Mouse (Mus musculus) kidney, postnatal 0 days (tissue): ENCODE measurements around the gene Phc2. TPM values are rescaled to one million over a fixed set of nuclear protein-coding genes. Genes with fewer than 3 reads are reported as not detected.
A peak's percentile ranks its signal among the peaks of the same experiment; 100 is the strongest.

Source experiments
- ATAC-seq: fragments of 200-750 bp; cut with Nextera tagmentation; replicated peaks from 2 replicates; pipeline ENCODE4 v1.8.0; 2017; ENCODE audit warnings: low read depth, moderate number of reproducible peaks, moderate TSS enrichment, moderate library complexity; ENCODE audit not compliant: low FRiP score
- DNase-seq: peaks from one replicate; pipeline ENCODE4 v3.0.0-alpha.2; 2016; ENCODE audit warnings: low spot score
- H3K27ac ChIP-seq: fragments of 300-500 bp; sonication (generic); 2 replicates; pipeline ENCODE4 v1.5.1; 2014; ENCODE audit warnings: mild to moderate bottlenecking
- H3K27me3 ChIP-seq: fragments of 300-500 bp; sonication (generic); 2 replicates; pipeline ENCODE4 v1.6.1; 2014; ENCODE audit warnings: low read length, mixed read lengths; ENCODE audit not compliant: insufficient read depth
- H3K36me3 ChIP-seq: fragments of 300-500 bp; sonication (generic); 2 replicates; pipeline ENCODE4 v1.6.1; 2014; ENCODE audit warnings: low read length, mixed read lengths; ENCODE audit not compliant: insufficient read depth
- H3K4me1 ChIP-seq: fragments of 300-500 bp; sonication (generic); replicated peaks from 2 replicates; pipeline ENCODE4 v1.6.1; 2014; ENCODE audit warnings: antibody characterized with exemption, low read length, mixed read lengths; ENCODE audit not compliant: insufficient read depth
- H3K4me2 ChIP-seq: fragments of 300-500 bp; sonication (generic); 2 replicates; pipeline ENCODE4 v1.6.1; 2014; ENCODE audit warnings: mild to moderate bottlenecking, low read length, moderate library complexity, mixed read lengths
- H3K4me3 ChIP-seq: fragments of 300-500 bp; sonication (generic); replicated peaks from 2 replicates; pipeline ENCODE4 v1.5.1; 2014; ENCODE audit warnings: low read depth, low read length
- H3K9ac ChIP-seq: fragments of 300-500 bp; sonication (generic); 2 replicates; pipeline ENCODE4 v1.6.1; 2014; ENCODE audit warnings: low read depth, low read length
- H3K9me3 ChIP-seq: fragments of 300-500 bp; sonication (generic); replicated peaks from 2 replicates; pipeline ENCODE4 v1.6.1; 2016; ENCODE audit warnings: low read length, inconsistent platforms, mixed read lengths
- CTCF ChIP-seq: IDR thresholded peaks from 2 replicates; pipeline ENCODE4 v1.5.1; 2016; ENCODE audit warnings: antibody characterized with exemption, low read depth, mild to moderate bottlenecking, moderate library complexity
- WGBS: fragments of 180-500 bp; shearing (Covaris S2); extraction: QIAGEN DNeasy Blood & Tissue Kit; methylation state at CpG from one replicate; pipeline ENCODE4 v1.1.7; 2014; 5-methylcytosine and 5-hydroxymethylcytosine counted together
- polyA plus RNA-seq: library from polyadenylated mRNA; unstranded; fragments of >200 nt; fragmentation: Nextera tagmentation; extraction: Ambion mirVana; gene quantifications from 2 replicates; pipeline ENCODE4 v1.2.1, GENCODE M21; 2015

The Phc2 gene
- polyA plus RNA-seq, 1 experiment from 2014 or later: 71.7 TPM

DNA sequence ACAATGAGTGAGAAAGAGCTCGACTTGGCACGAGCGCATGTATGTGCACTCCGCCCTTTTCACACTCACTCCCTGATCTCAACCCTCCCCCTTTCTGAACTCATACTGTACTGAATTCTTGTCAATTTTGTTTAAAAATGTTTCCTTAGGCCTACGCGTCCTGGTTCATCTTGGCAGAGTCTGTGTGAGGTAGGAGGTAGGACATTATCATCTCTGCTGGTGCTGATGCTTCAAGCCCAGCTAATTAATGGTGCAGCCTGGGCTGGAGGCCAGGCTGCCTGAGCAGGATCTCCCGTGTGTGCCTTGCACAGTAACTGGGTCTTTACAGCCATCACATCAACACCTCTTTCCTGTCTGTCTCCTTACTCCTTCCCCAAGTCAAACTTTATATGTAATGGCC lies 40.6 kb downstream of the Phc2 start:
- Histone ChIP-seq H3K9ac (no peak overlapping the region), H3K9me3 (no peaks in the 10 kb centered on the region), H3K4me3 (no peak overlapping the region), H3K27ac (no peak overlapping the region), H3K4me2 (no peak overlapping the region), H3K36me3 (no peaks in the 10 kb centered on the region), H3K4me1 (peaks cover 25% of the 10 kb centered on the region), H3K27me3 (no peaks in the 10 kb centered on the region)
- DNase-seq (no peak), ATAC-seq (no peak)
- TF ChIP-seq CTCF: no peak
- 61% methylated on average over 7 of the region's 7 CpGs for WGBS

DNA sequence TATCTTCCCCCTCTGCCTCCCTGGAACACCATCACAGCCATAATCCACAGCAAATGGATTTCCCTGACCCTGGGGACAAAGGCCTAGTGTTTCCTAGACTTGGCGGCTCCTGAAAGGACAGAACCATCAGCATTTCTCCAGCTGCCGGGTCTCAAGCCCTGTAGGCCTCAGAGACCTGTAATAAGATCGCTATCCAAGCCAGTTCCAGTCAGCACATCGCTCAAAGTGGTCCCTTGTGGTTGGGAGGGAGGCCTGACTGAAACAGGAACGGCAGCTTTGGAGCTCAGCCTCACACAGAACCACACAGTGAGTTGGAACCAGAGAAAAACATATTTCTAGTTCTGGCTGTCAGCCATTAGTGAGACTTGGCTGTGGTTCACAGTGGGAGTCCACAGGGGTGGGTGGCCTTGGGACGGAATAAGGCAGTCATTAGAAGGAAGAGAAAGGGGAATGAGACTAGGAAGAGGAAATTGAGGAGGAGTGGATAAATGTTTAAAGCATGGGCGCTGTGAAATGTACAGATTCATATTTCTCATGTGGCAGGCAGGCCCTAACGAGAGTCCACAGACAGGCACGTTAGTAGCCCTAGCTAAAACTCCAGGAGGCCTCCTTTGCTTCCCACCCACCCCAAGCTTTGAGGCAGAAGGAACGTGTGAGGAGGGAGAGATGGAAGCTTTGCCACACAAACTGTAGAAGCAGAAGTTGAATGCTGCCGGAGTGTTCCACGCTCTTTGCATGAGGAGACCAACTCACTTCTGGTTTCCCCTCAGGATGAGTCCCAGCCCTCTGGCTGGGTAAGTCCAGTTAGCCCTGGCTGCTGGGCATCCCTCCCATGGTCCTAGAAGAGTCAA lies 43.7 kb downstream of the Phc2 start:
- no peak overlapping the region for H3K4me3 ChIP-seq
- H3K9ac ChIP-seq: no peak overlapping the region
- TF ChIP-seq CTCF: peak; percentile 10; the same call in 1 of the 2 replicates
- 36% methylated on average over 12 of the region's 12 CpGs for WGBS
- no peaks in the 10 kb centered on the region for H3K36me3 ChIP-seq
- no peaks in the 10 kb centered on the region for H3K9me3 ChIP-seq
- peak; percentile 94 for DNase-seq
- H3K27me3 ChIP-seq: no peaks in the 10 kb centered on the region
- peak overlapping the region; percentile 82 for H3K27ac ChIP-seq
- H3K4me1 ChIP-seq: peaks cover 7% of the 10 kb centered on the region
- H3K4me2 ChIP-seq: no peak overlapping the region
- ATAC-seq: peak; percentile 64; the same call in 1 of the 2 replicates

DNA sequence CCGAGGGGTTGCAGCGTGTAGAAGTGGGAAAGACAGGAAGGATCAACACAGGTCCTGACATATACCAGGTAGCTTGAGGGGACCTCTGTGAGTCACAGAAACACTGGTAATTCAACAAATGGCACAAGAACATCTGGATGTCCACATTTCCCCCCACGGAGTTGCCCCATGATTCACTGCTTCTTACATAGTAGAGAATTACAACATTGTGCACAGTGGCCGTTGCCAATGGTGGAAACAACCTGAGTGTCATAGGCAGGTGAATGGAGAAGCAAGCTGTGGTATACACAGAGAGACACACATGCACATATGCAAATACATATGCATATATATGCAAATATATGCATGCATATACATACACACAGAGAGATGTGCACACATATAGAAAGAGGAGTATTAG lies 45.4 kb downstream of the Phc2 start:
- H3K4me2 ChIP-seq: no peak overlapping the region
- peaks cover 7% of the 10 kb centered on the region for H3K4me1 ChIP-seq
- no peaks in the 10 kb centered on the region for H3K9me3 ChIP-seq
- ATAC-seq (no peak), DNase-seq (no peak)
- H3K27me3 ChIP-seq: no peaks in the 10 kb centered on the region
- H3K27ac ChIP-seq: no peak overlapping the region
- H3K4me3 ChIP-seq: no peak overlapping the region
- TF ChIP-seq CTCF: no peak
- no peaks in the 10 kb centered on the region for H3K36me3 ChIP-seq
- H3K9ac ChIP-seq: no peak overlapping the region
- 94% methylated on average over 4 of the region's 4 CpGs for WGBS

GRCm38 (mm10) chr4:128700543-128700942 lies 46.0 kb downstream of the Phc2 start:
- 52% methylated on average over 2 of the region's 2 CpGs for WGBS
- H3K4me2 ChIP-seq: no peak overlapping the region
- peak; percentile 50; the same call in 1 of the 2 replicates for TF ChIP-seq CTCF

DNA sequence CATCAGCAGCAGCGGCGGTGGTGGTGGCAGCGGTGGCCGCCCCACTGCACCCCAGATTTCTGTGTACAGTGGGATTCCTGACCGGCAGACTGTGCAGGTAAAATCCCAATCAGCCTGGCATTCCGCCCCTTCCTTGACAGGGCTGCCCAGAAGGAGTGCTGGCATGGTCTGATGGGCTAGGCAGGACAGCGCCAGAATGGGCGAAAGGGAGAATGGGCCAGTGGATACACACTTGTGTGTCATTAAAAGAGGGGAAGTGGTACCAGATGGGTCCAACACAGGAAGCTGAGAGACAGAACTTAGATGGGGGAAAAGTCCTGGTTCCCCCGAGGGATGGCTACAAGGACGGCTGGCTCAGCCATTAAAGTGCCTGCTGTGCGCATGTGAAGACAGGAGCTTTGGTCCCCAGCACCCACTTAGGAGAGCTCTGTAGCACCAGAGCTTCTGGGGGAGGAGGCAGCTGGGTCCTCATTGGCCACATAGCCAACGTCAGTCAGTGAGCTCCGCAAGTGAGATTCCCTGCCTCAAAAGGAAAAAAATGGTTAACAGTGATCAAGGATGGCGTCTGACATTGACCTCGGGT lies 50.7 kb downstream of the Phc2 start:
- Histone ChIP-seq H3K27me3 (no peaks in the 10 kb centered on the region), H3K9ac (no peak overlapping the region), H3K9me3 (no peaks in the 10 kb centered on the region), H3K36me3 (0 out of 2 replicates have a peak, but pooled peaks cover 2% of the 10 kb centered on the region), H3K4me2 (no peak overlapping the region), H3K4me1 (no peaks in the 10 kb centered on the region), H3K27ac (no peak overlapping the region), H3K4me3 (no peak overlapping the region)
- WGBS: 93% methylated on average over 15 of the region's 15 CpGs
- DNase-seq (no peak), ATAC-seq (no peak)
- no peak for TF ChIP-seq CTCF

More at GRCm38 (mm10) chr4:128700543-128700942, 46.0 kb downstream of the Phc2 start:
- no peaks in the 10 kb centered on the region for H3K27me3 ChIP-seq
- H3K27ac ChIP-seq: no peak overlapping the region
- H3K36me3 ChIP-seq: no peaks in the 10 kb centered on the region
- ATAC-seq (no peak), DNase-seq (peak; percentile 54)
- no peaks in the 10 kb centered on the region for H3K9me3 ChIP-seq
- H3K4me3 ChIP-seq: no peak overlapping the region
- peaks cover 7% of the 10 kb centered on the region for H3K4me1 ChIP-seq
- H3K9ac ChIP-seq: no peak overlapping the region

- H3K27me3 ChIP-seq: no peaks in the 10 kb centered on the region
- H3K4me2 ChIP-seq: no peak overlapping the region
- H3K27ac ChIP-seq: no peak overlapping the region
- no peak overlapping the region for H3K4me3 ChIP-seq
- DNase-seq (peak; percentile 93), ATAC-seq (peak; percentile 55)
- 0 out of 2 replicates have a peak, but pooled peaks cover 2% of the 10 kb centered on the region for H3K36me3 ChIP-seq
- peak; percentile 84 for TF ChIP-seq CTCF
- H3K4me1 ChIP-seq: peaks cover 2% of the 10 kb centered on the region; the same call in 1 of the 2 replicates
- no peak overlapping the region for H3K9ac ChIP-seq
- 8% methylated on average over 9 of the region's 9 CpGs for WGBS
- H3K9me3 ChIP-seq: no peaks in the 10 kb centered on the region
Observed at GRCm38 (mm10) chr4:128706626-128707025, 52.1 kb downstream of the Phc2 start.
